Mouse (Mus musculus): ENCODE measurements around the gene Arrdc2.

The Arrdc2 gene

GRCm38 (mm10) chr8:70863956-70864711, 24.6 kb upstream of the Arrdc2 start:
- no peak for DNase-seq

DNA sequence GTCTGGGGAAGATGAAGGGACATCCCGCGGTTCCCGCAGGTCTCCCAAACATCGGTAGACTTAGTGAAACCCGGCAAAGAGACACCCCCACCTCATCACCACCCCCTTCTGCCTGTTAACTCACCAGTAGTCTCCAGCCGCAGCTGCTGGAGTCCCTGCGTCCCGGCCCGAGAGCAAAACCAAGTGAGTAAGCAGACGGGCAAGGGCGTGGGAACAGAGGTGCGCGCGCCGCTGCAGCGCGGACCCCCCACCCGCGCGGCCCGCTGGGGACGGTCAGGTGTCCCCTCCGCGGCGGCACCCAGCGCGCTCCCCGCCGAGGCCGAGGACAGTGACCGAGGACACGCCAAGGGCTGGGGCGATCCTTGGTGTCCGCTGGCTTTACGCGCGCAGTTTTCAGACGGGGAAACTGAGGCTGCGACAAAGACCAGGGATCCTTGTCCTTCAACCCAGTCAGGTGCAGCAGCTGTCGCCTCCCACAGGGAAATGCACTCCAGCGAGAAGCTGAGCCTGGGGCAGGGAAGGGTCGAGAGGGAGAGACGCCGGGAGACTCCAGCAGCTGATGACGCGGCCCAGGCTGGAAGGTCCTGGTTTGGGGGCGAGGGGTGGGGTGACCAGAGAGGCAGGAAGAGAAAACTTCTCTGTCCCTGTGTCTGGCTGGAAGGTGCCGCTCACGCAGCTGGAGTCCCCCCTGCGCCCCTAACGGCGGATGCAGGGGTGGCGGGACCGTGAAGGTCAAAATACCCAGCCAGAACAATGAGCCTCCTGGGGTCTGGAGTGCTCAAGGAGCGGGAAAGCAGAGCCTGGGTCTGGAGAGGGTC, 23.5 kb upstream of the Arrdc2 start, which contains the start of gene Kcnn1:
TSS of gene Kcnn1 (minus strand) at position 435 of the 818 bp plus-strand sequence.
- DNase-seq, result no peak

DNA sequence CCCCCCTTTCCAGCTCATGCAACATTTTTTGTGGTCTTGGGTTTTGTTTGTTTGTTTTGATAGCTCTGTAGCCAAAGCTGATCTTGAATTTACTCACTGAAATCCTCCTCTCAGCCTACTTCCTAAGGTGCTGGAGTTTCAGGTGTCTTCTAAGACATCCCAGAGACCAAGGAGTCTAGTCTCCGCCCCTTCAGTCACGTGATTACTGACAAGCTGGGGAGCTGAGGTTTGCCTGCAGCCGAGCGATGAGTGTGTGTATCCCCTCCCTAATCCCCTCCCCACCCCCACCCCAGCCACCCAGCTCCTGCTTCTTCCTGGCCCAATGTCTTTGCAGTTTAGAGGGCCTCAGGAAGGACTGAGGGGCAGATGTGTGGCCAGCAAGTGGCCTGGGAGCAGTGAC, 18.0 kb upstream of the Arrdc2 start:
- DNase-seq, result no peak

- peak; percentile 82 for DNase-seq
Observed at GRCm38 (mm10) chr8:70856541-70857197, 17.1 kb upstream of the Arrdc2 start.

DNA sequence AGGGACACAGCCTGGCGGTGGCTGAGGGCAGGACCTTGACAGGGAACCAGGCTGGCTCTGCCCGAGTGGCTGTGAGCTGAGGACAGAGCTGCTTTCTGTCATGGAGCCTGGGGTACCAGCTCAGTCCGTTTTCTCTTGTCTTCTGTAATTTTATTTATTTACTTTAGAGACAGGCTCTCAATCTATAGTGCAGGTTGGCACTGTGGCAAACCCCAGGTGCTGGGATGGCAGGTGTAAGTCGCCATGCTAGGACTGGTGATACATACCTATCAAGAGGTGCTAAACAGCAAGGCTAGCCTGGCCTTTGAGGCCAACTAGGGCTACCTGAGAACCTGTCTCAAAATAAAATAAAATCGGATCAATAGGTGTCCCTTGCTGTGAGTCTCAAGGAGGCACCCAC, 16.5 kb upstream of the Arrdc2 start:
- DNase-seq, result no peak

- no peak for DNase-seq
Observed at GRCm38 (mm10) chr8:70853863-70854262, 14.3 kb upstream of the Arrdc2 start.

GRCm38 (mm10) chr8:70852595-70853231, 13.2 kb upstream of the Arrdc2 start:
- DNase-seq, result no peak

DNA sequence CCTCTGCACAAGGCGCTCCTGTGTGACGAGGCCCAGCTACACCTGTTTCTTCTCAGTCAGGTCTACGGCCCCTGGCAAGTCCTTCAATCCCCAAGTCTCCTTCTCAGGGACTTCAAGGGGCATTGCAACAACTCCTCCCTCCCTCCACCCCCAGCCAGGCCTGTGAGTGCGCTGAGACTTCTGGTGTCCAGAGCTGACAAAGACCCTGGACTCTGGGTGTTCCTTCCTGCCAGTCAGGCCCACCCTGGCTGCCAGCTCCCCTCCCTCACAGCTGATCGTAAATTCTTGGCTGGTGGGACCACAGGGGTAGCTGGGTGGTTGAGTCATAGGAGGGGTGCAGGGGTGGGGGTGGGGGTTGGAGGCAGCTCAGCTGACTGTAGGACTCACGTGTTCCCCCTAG, 12.3 kb upstream of the Arrdc2 start:
- no peak for DNase-seq

DNA sequence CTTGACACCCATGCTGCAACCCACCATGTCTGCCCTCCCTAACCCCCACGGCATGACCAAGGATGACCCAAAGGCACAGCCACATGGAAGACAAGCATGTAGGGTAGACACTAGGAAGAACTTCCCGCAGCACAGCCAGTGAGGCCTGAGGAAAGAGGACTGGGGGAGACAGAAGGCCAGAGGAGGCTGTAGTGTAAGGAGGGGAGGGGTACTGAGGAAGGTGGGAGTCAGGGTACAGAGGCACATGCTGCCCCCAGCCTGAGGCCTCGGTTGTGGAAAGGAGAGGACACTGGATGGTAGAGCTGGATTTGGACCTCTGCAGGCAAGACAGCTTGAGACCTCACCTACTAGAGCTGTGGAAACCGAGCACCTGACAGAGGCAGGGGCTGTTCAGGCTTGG, 11.4 kb upstream of the Arrdc2 start:
- no peak for DNase-seq

GRCm38 (mm10) chr8:70850132-70850845, 10.8 kb upstream of the Arrdc2 start:
- DNase-seq, result no peak

- no peak for DNase-seq
Observed at GRCm38 (mm10) chr8:70849333-70849990, 9.9 kb upstream of the Arrdc2 start.

GRCm38 (mm10) chr8:70846371-70847154, 7.0 kb upstream of the Arrdc2 start:
- no peak for DNase-seq

GRCm38 (mm10) chr8:70845108-70845507, 5.6 kb upstream of the Arrdc2 start:
- DNase-seq, result no peak

DNA sequence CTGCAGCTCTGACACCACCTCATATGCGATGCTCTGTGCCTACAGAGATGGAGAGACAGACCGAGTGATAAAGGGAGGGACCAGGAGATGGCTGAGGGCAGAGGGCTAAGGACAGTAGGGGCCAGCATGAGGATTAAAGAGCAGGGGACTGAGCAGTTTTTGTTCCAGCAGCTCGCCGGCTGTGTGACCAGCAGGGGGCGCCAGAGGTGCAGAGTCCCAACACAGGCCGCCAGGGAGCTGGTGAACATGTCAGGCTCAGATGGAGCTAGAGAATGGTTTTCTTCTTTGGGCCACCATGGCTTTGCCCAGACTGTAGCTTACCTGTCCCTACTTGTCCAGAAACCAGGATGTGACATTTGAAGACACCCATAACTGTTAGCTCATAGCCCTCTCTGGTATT, 5.0 kb upstream of the Arrdc2 start:
- peak; percentile 93 for DNase-seq

GRCm38 (mm10) chr8:70843941-70844340, 4.4 kb upstream of the Arrdc2 start:
- no peak for DNase-seq

- no peak for DNase-seq
Observed at GRCm38 (mm10) chr8:70843214-70843773, 3.8 kb upstream of the Arrdc2 start.

DNA sequence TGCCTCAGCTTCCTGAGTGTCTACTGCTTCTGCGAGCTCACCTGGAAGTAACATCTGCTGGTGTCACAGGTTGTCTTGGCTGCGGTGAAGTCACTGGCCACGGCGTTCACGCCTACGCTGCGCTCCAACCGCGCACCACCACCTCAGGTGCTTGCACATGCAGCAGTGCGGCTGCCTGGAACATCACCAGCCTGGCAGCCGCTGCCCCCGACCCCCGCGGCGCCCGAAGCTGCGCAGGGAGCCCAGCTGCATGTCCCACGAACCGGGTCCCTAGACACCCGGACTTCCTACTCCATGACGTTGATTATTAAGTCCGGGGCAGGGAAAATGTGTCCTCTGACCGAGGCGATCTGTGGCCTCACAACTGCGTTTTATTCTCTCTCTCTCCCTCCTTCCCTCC, 3.0 kb upstream of the Arrdc2 start:
- no peak for DNase-seq

DNA sequence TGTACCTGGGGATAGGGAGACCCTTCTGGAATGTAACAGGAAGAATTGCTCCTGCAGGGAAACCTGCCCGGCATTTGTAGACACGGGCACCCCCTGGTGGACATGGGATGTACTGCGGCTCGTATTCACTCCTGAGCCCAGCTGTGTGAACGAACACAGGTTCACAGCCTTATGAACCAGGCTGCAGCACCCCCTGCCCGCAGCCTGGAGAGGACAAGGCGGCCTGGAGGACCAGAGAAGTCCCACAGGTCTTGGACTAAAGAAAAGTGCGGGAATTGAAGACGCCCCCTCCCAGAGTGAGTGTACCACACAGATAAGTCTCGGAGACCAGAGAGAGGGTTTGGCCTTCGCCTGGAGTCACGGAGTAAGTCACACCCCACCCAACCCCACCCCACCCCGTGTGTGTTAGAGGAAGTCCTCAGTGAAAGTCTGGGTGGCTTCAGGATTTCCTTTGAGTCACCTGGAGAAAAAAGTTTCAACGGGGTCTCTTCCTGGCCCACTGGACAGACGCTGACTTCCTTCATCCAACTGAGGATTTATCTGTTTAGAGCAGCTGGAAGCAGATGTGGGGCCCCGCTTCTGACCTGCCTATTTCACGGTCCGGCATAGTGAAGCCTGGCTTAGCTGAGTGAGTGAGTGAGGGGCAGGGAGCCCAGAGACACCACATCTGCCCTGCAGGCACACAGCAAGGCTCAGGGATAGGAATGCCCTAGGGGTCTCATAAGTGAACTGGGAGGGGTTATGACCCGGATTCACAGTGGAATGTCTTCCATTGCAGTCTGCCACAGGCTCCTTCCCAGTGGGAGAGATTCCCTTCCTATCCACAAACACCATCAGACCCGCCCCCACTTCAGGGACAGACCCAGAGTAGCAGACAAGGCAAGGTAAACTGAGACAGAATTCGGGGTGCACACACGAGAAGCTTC, 1.9 kb upstream of the Arrdc2 start:
- peak; percentile 96 for DNase-seq

GRCm38 (mm10) chr8:70840590-70840989, 1.1 kb upstream of the Arrdc2 start:
- peak; percentile 87 for DNase-seq
